Mouse (Mus musculus) megakaryocyte progenitor cell, adult 5-6 weeks (primary cell): ENCODE measurements around the gene Mogat2. TPM values are rescaled to one million over a fixed set of nuclear protein-coding genes. Genes with fewer than 3 reads are reported as not detected.
A peak's percentile ranks its signal among the peaks of the same experiment; 100 is the strongest.

ENCODE experiments used
- ATAC-seq: replicated peaks from 2 replicates; pipeline ENCODE4 v1.8.0; 2016; ENCODE audit warnings: mild to moderate bottlenecking, moderate TSS enrichment, inconsistent platforms; ENCODE audit not compliant: poor library complexity
- total RNA-seq, 2 experiments: library from RNA; stranded (forward) in 1 of 2; stranded (reverse) in 1 of 2; fragments of 157-497, 149-512 nt in 1 of 2; fragments of 200-1000 nt in 1 of 2; gene quantifications; 2 replicates each; pipeline versions ENCODE4 v1.2.3 to v1.2.4; 2015 to 2017

Mogat2 gene
- total RNA-seq, 2 experiments from 2014 or later = 8.2 to 9.8 TPM

DNA sequence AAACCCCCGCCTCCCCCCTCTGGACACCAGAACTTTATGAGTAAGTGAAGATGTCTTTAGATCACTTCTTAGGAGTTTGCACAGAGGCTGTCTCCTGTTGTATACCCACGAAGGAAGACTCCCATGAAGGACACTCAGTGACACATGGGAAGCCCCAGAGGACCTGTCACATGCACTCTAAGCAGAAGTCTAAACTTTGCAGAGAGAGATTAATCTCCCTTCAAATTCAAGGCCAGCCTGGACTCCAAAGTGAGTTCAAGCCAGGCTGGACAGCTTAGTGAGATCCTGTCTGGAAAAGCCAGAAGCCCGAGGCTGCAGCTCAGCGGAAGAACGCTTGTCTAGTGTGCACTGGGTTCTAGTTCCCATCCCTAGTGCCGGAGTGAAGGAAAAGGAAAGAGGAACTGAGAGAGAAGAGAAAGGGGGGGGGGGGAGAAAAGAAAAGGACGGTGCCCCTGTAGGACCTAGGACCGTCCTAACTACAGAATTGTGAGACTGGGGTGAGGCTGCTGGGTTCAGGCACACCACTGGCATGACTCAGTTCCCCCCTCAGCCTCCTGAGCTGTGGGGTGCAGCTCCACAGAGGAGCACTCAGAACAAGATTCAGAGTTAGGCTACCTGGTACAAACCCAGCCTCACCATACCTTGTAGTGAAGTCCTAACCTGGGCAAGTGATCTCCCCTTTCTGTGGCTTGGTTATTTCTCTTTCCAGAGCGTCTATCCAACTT is 38.8 kb downstream of the Mogat2 start:
- peak; percentile 29 for ATAC-seq

DNA sequence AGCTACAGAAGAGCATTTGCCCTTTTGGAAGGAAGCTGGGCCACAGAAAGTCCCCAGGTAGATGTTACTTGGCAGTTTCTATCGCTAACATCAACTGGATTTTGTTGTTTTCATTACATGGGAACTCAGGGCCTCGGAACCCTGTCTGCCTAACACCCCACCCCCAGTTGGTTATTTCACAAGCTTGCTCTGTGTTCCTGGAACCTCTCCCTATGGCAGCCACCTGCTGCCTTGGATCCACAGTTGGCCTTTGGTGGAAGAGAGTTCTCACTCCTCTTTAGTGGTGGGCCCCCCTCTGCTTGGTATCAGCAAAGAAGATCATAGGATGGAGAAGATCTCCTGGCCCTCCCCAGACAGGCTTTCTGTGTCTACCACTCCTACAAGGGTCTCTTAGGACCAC is 39.6 kb downstream of the Mogat2 start:
- no peak for ATAC-seq

DNA sequence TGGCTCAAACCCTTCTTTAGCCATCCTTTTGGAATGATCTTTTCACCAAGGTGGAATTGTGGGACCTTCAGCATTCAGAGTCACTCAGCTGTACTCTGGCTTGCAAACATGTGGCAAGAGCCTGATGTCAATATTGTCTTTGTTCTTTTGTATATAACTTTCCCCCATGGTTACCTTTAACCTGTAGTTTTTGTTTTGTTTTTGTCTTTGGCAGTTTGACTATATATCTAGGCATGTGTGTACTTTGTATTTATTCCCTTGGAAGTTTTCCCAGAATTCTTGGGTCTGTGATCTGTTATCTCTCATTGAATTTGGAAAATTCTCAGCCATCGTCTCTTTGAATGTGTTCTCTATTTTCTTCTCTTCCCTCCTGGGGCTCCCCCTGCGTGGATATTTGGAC is 43.9 kb downstream of the Mogat2 start:
- ATAC-seq = no peak

DNA sequence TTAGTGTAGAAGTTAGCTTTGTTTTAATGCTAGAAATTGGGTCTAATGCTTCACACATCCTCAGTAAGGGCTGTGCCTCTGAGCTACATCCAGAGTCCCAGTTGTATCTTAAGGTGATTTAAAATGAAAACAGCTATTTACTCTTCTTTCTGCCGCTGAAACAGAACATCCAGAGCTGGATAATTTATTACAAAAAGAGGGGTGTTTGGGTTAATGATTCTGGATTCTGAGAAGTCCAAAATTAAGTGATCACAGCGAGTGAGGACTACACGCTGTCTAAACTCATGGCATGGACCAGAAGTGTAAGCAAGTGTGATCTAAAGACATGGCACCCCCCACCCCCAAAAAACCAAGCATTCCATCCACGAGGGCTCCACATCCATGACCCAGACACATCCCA is 44.5 kb downstream of the Mogat2 start:
- ATAC-seq = no peak

DNA sequence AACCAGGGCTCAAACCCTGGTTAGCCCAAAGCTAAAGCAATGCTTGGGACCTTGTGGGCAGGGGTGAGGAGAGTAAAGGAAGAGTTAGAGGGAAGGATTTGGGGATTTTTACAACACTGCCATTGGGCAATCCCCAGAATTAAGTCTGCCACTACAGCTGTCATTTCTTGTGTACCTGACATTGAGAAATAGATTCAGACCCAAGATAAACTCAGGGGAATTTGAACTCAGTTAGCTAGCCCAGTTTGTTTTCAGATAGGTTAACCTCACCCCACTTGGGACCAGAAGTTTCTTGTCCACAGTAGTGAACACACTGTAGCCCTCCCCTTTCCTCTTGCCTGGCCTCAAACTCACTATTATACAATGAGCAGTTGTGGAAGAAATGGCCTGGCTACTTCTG is 47.0 kb downstream of the Mogat2 start:
- 0 out of 2 replicates have a peak, but pooled peaks have one; percentile 32 for ATAC-seq

DNA sequence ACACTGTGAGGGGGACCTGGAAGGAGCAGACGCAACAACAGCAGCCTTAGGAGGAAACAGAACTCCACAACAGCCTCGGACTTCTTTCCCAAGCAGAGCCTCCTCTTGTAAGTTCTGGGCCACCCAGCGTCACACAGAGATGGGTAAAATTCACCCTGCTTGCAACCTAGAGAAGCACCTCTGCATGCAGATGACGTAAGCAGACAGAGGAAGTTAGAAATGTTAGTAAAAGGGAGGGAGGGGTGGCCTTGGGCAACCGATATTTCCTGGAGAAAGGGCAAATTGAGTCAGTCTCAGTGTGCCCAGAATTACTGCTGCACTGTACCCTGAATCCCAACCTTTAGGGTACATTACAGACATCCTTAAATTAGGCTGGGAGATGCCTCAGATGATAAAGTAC is 48.5 kb downstream of the Mogat2 start:
- peak; percentile 73 for ATAC-seq

DNA sequence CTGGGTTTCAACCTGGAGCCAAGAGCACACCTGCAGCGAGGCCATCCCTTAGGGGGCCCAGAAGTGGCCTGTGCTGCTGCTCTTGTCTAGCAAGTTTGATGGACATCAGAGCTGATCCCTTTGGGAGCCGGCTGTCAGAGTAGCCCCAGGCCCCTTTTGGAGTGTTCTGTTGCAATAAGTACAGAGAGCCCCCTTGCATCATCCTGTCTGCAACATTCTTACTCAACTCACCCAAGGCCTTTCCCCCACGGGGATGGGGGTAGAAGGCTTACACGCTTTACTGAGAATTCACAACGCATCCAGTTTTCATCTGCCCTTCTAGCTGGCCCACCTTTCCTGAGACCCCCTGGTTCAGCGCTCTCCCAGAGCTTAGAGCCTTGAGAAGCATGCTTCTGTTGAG is 49.8 kb downstream of the Mogat2 start:
- ATAC-seq = peak; percentile 60

DNA sequence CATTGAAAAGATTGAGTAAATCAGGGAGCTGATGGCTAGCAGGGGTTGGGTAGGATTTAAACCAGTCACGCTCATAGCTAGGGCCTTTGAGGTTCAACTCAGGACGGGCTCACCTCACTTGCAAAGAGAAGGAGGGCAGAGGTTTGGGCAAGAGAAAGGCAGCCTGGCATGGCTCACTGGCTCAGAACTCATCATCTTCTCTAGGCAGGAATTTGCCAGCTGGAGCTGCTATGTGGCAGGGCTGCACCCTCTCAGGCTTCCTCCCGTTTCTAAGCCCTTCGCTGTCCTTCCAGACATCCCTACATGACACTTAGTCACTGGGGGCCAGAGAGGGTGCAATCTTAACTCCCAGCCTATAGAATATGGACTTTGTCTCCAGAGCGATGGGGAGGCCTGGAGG is 51.0 kb downstream of the Mogat2 start:
- no peak for ATAC-seq

DNA sequence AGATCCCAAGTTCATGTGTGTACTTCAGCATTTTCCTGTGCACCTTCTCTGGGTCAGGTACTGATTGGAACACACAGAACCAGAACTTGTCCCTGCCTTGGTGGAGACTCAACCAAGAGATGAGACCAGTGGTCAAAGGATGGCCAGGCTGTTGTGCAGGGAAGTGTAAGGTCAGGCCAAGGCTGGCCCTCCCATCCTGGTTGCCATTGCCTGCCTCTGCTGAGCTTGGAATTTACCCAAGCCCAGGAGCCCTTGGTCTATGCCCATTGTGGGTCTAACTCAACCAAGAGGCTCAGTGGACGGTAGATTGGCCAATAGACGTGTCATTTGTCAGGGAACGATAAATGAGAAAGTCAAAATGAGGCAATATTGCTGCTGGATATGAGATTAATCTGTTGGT is 53.0 kb downstream of the Mogat2 start:
- no peak for ATAC-seq

DNA sequence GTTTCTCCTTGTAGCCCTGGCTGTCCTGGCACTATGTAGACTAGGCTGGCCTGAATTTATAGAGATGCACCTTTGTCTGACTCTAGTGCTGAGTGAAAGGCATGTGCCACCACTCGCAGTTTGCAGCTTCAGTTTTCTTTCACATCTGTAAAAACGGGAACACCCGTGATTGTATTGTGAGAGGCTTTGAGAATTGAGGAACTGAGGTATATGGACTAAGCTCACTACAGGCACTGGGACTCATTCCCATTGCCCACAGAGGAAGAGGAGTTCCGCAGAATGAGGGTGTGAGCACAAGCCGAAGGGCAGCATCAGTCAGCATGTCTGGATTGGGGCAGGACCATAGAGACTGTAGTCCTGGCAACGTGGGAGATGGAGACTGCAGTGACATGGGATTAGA is 54.7 kb downstream of the Mogat2 start:
- ATAC-seq = peak; percentile 59

DNA sequence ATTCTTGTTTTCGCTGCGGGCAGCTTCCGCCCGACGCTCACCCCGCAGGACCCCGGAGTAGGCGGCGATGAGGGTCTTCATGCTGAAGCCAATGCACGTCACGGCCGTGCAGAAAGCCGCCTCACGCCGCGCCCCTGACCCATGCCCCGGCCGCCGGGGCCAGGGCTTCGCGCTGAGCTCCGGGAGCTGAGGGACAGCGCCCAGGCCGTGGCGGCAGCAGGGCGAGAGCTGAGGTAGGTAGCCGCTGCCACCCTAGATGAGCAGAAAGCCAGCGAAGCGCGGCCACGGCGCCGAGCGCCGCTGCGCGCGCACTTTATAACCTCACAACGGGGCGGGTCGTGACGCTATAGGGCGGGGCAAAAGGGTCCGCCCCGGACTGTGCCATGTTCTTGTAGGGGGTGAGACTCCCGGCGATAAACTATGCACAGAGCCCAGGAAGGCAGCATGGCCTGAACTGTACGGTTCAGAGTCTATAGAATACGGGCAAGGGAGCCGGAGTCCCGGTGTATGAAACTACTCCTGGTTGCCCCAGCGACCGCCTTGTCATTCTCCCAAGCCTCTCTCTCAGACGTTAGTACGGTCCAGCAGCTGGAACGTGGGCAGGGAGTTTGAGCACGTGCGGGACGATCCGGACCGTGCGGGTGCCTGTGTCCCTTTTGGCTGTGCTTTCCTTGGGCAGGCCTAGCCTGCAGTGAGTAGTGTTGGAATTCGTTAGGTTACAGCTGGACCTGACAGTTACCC is 55.8 kb downstream of the Mogat2 start, which contains the start of gene Dgat2:
Gene Dgat2, minus strand, starts transcription at position 288 of the 741 bp plus-strand sequence.
- peak; percentile 80 for ATAC-seq

DNA sequence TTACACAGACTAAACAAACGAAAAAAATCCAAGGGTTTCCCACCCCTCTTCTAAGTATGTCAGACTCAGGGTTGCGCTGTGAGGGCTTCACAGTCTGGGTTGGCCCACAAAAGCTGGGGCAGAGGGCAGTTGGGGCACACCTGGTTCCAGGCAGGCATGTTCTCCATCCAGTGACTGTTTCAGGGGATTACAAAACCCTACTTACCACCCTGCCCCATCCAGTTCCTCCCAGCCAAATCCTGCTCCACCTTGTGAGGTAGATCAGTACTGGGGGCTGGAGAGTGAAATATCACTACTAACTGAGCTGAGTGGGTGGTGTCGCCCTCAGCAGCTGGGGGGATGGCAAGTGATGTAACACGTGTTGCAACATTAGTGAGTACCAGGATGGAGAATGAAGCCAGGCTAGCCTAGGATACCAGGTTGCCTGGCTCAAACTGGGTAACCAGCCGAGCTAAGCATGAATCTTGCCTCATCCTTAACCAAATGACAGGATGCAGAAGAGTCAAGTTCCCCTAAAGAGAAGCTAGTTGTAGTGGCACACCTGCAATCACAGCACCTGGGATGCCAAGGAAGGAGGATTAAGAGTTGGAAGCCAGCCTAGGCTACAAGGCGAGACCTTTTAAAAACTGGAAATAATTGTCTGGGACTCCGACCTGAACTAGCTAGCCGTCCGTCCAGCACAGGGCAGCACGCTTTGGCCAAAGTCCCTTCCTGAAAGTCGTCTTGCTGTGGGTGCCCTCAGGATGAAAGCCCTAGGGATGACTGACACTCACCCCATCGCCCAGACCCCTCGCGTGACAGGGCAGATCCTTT is 56.6 kb downstream of the Mogat2 start:
- peak; percentile 40 for ATAC-seq

DNA sequence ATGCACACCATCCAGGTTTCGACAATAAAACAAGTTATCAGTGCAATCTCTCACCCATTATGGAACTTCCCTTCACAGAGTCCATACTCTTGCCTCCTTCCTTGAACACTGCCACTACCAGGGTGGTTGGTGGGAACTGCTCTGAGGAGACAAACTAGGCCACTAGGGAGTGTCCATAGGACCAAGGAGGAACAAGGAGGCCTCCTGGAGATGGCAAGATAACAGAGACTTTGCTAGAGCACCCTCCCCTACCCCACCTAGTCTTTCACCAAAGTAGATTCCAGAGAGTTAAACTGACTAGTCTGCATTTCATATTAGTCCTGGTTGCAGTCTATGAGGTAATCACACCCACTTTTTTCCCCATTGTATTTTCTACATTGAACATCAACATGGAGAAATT is 58.3 kb downstream of the Mogat2 start:
- ATAC-seq = no peak

DNA sequence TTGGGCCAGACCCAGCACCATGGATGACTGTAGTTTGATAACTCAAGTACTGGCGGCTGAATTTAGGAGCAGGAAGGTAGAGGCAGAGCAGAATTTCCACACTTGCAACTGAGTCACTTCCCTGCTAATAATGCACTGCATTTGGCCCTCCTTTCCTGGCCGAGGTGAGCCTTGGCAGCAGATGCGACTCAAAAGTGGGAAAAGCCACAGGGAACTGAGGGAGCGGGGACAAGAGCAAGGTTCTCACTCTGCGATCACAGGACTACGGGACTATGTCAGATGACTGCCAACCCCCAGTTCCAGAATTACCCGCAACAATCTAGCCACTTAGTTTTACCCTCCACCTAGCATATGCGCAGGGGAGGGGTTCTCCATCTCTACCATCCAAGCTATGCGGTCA is 59.1 kb downstream of the Mogat2 start:
- no peak for ATAC-seq

DNA sequence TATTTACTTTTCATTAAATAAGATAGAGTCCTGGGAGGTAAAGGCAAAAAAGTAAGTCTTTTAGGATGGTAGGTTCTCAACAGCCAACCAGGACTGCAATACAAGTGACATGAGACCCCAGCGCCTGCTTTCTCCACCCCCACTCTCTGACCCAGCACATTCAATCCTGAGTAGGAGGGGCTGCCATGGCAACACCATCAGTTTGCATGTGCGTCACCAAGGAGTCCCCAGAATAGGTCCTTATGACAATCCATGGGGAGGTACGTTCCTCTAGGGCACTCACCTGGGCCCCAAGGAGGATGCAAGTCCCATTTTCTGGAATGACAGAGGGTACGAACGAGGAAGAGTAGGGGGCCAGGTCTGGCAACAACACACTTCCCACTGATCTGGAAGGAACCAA is 61.0 kb downstream of the Mogat2 start:
- no peak for ATAC-seq

DNA sequence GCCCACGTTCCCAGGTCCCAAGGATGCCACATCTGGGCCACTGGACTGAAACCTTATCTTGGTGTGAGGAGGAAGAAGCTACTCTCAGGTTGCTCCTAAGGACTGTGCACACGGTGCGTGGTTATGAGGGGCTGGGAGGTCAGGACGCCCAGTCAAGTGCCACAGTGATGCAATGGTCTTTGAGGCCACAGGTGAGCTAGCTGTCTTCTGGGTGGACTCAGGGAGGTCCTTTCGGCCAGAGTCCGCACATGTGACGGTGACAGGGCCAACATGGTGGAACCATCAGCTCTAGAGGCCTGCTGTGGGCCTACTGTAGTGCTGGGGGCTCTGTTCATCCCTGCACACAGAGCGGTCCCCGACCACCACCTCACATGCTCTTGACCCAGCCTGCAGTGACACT is 62.8 kb downstream of the Mogat2 start:
- ATAC-seq = no peak

DNA sequence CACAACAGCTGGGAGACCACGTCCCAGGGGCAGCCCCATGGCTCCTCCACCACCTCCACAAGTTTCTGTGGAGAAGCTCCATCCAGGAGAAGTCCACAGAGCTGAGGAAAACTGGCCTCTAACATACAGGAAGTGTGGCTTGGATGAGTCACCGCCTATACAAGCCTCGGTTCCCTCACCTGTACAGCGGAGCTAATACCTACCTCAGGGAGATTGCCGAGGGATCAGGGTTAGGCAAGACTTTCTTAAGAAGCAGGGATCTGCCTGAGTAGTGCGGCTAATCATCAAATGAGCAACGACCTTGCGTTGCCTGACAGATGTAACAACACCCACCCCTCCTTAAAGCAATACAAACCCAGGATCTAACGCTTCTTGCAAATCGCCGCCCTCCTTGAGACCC is 63.3 kb downstream of the Mogat2 start:
- no peak for ATAC-seq

DNA sequence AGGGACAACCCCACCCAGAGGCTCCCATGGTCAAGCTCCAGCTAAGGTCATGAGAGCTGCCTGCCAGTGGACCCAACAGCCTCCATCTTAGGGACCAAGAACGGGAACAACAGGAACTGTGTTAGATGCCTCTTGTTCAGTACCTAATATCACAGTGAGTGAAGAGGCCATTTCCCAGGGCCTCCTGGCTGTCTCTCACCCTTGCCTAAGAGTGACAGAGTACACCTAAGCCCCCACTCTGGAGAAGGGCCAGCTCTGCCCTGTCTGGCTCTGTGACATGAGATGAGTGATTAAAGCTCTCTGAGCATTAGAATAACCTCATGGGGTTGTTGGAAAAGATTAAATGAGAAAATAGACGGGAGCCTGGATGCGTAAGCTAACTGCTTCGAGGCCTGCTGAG is 64.4 kb downstream of the Mogat2 start:
- ATAC-seq = no peak

DNA sequence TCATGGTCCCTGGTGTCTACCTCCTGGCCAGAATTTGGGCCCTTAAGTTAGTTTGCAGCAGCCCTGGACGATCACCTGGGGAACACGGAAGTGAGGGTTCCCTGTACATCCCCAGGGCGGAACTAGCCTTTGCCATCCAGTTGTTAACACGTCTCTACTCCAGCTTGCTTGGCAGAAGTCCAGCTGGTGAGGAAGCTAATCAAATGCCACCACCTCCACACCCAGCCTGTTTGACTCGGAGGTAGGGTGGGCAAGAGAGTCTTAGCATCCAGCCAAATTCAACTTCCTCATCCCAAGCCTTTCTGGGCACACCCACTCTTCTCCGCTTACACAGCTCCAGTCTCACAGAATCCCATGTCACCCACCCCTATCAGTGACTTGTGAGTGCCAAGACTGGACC is 65.5 kb downstream of the Mogat2 start:
- peak; percentile 70 for ATAC-seq

DNA sequence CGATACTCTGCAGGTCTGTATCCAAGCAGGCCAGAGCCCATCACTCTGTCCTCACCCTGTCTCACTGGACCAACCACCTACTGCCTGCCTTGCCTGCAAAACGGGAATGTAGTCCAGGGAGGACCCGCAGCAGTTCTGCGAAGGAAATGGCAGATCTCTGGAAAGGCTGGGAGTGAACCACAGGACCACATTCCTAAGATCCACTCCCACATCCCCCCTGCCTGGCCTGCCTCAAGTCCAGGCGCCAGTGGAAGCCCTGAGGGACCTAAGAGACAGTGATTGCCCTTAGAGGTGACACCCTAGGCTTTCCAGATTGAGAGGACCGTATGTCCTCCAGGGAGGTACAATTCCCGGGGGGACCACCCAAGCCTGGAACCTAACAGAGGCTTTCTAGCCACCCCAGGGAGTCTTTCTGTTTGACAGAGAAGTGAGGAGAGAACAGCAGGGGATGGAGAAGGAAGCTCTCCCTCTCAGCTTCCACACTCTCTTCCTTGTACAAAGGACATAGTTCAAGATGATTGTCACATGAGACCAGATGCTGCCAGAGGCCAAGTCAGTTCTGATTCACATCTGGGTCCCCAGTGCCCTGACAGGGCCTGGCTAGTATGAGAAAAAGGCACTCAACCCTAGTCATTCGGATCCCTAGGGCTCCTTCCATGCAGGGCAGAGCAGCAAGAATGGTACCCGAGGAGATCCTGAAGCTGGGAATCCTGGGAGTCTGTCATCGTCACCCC is 66.5 kb downstream of the Mogat2 start:
- ATAC-seq = no peak

DNA sequence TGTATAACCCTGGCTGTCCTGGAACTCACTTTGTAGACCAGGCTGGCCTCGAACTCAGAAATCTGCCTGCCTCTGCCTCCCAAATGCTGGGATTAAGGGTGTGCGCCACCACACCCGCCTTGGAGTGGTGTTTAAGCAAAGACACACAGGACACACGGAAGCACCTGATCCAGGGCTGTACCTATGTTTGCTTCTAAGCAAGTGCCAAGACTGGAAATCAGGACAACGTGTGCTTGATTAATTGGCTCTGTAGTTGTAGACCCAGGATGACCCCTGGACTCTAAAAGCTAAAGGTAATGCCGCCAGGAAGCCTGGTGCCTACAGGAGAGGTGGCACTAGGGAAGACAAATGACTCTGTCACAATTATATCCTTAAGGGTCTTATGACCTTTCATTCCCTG is 67.9 kb downstream of the Mogat2 start:
- ATAC-seq = no peak
